Mouse (Mus musculus) liver, postnatal 0 days (tissue): Measurements from ENCODE around the gene Atp8a2. TPM values are rescaled to one million over a fixed set of nuclear protein-coding genes. Genes with fewer than 3 reads are reported as not detected.
A peak's percentile ranks its signal among the peaks of the same experiment; 100 is the strongest.

Experiments
- ATAC-seq: fragments of 200-750 bp; cut with Nextera tagmentation; 2 replicates; pipeline ENCODE4 v1.8.0; 2017; ENCODE audit warnings: mild to moderate bottlenecking, moderate library complexity
- DNase-seq: peaks from one replicate; pipeline ENCODE4 v3.0.0-alpha.2; 2016
- H3K27ac ChIP-seq: fragments of 300-500 bp; sonication (generic); 2 replicates; pipeline ENCODE4 v1.5.1; 2014; ENCODE audit warnings: antibody characterized with exemption, moderate library complexity, mild to moderate bottlenecking, low read depth
- H3K27me3 ChIP-seq: fragments of 300-500 bp; sonication (generic); 2 replicates; pipeline ENCODE4 v1.6.1; 2014; ENCODE audit warnings: low read length, control low read depth, mixed read lengths; ENCODE audit not compliant: insufficient read depth
- H3K36me3 ChIP-seq: fragments of 300-500 bp; sonication (generic); replicated peaks from 2 replicates; pipeline ENCODE4 v1.6.1; 2014; ENCODE audit warnings: mild to moderate bottlenecking, control low read depth, low read length, moderate library complexity, mixed read lengths; ENCODE audit not compliant: insufficient read depth
- H3K4me1 ChIP-seq: fragments of 300-500 bp; sonication (generic); 2 replicates; pipeline ENCODE4 v1.6.1; 2014; ENCODE audit warnings: antibody characterized with exemption, mild to moderate bottlenecking, control low read depth; ENCODE audit not compliant: insufficient read depth
- H3K4me2 ChIP-seq: fragments of 300-500 bp; sonication (generic); 2 replicates; pipeline ENCODE4 v1.6.1; 2014; ENCODE audit warnings: low read depth, mild to moderate bottlenecking, low read length, moderate library complexity, mixed read lengths
- H3K4me3 ChIP-seq: fragments of 300-500 bp; sonication (generic); 2 replicates; pipeline ENCODE4 v1.5.1; 2014; ENCODE audit warnings: low read depth, low read length
- H3K9ac ChIP-seq: fragments of 300-500 bp; sonication (generic); replicated peaks from 2 replicates; pipeline ENCODE4 v1.6.1; 2014; ENCODE audit warnings: mild to moderate bottlenecking, moderate library complexity
- H3K9me3 ChIP-seq: fragments of 300-500 bp; sonication (generic); 2 replicates; pipeline ENCODE4 v1.6.1; 2016; ENCODE audit warnings: mild to moderate bottlenecking, control low read depth, low read length, mixed read lengths
- CTCF ChIP-seq: sonication (generic); IDR thresholded peaks from 2 replicates; pipeline ENCODE4 v1.5.1; 2016; ENCODE audit warnings: antibody characterized with exemption, low read depth
- EP300 ChIP-seq: IDR thresholded peaks from 2 replicates; pipeline ENCODE4 v1.6.1; 2016; ENCODE audit warnings: antibody characterized with exemption, low read depth, mild to moderate bottlenecking
- WGBS: fragments of 180-500 bp; shearing (Covaris S2); extraction: QIAGEN DNeasy Blood & Tissue Kit; methylation state at CpG from one replicate; pipeline ENCODE4 v1.1.7; 2014; ENCODE audit not compliant: insufficient replicate concordance; 5-methylcytosine and 5-hydroxymethylcytosine counted together
- polyA plus RNA-seq: library from polyadenylated mRNA; unstranded; fragments of >200 nt; fragmentation: Nextera tagmentation; extraction: Ambion mirVana; gene quantifications from 2 replicates; pipeline ENCODE4 v1.2.1, GENCODE M21; 2015

Atp8a2 gene
- polyA plus RNA-seq, 1 experiment from 2014 or later = 7.5 TPM

DNA sequence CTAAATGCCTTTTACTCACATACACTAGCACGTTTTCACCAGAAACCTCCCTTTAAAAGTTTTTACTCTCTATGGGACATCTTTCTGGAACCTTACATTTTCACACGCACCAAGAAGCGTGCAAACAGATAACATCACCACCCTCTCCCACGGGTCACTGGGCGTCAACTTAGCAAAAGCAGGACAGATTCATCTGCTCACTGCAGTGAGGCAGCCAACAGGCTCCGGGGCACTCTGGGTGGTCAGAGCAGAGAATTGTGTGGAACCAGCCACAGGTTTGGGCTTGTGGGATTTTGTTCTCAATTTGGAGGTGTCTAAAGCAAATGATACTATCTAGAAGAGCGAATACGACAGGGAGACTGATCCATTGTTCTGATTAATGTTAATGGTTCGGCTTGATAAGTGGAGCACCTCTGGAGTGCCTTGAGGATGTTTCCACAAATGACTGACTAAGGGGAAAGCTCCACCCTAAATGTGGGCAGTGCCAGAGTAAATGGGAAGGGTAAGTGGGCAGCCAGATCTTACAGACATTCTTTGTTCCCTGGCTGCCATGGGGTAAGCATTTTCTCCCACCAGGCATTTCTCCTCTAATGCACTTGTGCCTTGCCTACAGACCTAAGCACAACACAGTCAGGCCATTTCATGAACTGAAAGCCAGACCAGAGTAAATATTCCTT lies 236.6 kb downstream of the Atp8a2 start:
- Histone ChIP-seq H3K27me3 (no peaks in the 10 kb centered on the region), H3K9ac (no peak overlapping the region), H3K4me2 (no peak overlapping the region), H3K36me3 (no peaks in the 10 kb centered on the region), H3K27ac (no peak overlapping the region), H3K9me3 (no peaks in the 10 kb centered on the region), H3K4me1 (no peaks in the 10 kb centered on the region), H3K4me3 (no peak overlapping the region)
- WGBS = 68% methylated on average over 9 of the region's 9 CpGs
- no peak for TF ChIP-seq CTCF
- TF ChIP-seq EP300 = no peak
- DNase-seq (no peak), ATAC-seq (no peak)

DNA sequence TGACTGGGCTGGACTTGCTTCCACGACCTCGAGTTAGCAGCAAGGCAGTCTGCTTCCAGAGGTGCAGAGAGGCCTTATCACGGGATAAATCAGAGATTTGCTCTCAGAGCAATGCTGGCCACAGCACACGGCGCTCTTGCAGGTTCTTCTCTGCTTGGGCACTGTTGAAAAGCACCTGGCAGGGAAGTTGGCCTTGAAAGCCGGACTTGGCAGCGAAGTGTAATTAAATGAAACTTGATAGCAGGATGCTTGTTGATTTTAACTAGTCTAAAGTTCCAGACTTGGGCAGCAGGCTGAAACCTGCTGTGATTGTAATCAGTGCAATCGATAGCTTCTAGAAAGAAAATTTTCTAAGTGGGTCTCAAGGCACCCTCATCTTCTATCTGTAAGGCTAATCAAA lies 237.3 kb downstream of the Atp8a2 start:
- Histone ChIP-seq H3K4me1 (no peaks in the 10 kb centered on the region), H3K4me3 (no peak overlapping the region), H3K9ac (no peak overlapping the region), H3K27ac (no peak overlapping the region), H3K27me3 (no peaks in the 10 kb centered on the region), H3K9me3 (no peaks in the 10 kb centered on the region), H3K36me3 (no peaks in the 10 kb centered on the region), H3K4me2 (no peak overlapping the region)
- DNase-seq (no peak), ATAC-seq (no peak)
- TF ChIP-seq CTCF = no peak
- no peak for TF ChIP-seq EP300
- 58% methylated on average over 8 of the region's 8 CpGs for WGBS

DNA sequence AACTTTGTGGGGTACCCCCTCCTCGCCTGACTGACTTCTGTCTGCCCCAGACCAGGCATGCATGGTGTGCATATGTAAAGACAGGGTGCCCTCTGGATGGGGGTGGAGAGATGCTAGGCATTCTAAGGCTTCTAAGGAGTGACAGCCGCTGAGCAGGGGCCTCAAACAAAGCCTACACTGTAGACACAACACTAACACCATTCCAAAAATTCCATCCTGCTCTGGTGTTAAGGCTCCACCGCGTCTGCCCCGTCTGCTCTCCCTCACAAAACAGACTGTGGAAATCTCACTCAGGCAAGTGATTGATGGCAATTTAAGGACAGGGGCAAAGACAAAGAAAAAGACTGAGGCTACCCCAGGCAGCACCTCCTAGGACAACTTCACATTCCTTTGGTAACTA lies 247.0 kb downstream of the Atp8a2 start:
- H3K9ac ChIP-seq = no peak overlapping the region
- TF ChIP-seq CTCF (no peak), EP300 (no peak)
- no peak overlapping the region for H3K27ac ChIP-seq
- DNase-seq (no peak), ATAC-seq (no peak)
- no peaks in the 10 kb centered on the region for H3K9me3 ChIP-seq
- H3K27me3 ChIP-seq = no peaks in the 10 kb centered on the region
- no peaks in the 10 kb centered on the region for H3K4me1 ChIP-seq
- no peak overlapping the region for H3K4me2 ChIP-seq
- H3K36me3 ChIP-seq = no peaks in the 10 kb centered on the region
- 34% methylated on average over 5 of the region's 5 CpGs for WGBS
- H3K4me3 ChIP-seq = no peak overlapping the region

DNA sequence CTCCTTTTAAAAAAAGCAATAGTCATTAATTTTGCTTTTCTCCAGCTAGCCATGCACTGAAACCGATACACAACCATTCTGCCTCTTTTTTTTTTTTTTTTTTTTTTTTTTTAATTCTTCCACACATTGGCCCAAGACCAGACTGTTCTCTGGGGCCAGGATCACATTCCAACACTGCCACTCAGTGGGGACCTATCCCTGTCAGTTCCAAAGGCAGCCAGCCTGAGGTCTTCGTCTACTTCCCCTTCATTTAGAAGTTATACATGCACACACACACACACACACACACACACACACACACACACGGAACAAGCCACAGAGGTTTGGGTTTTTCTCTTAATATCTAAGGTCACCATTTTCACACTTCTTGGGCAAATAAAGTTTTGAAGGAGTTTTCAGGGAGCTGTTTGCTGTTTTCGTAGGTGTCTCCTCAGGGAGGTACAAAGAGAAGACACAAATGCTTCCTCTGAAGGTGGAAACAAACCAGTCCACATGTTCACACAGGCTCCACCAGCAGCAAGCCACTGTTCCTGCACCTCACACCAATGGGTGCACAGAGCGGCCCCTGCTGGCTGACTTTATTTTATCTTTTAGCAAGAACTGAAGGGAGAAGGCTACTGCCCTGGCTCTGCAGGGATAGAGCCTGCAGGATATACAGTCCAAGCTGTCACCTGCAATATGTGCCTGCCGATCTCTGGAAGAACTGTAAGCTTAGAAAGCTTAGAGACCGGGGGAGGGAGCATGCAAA lies 253.9 kb downstream of the Atp8a2 start:
- H3K4me2 ChIP-seq = no peak overlapping the region
- ATAC-seq (no peak), DNase-seq (peak; percentile 68)
- no peak overlapping the region for H3K9ac ChIP-seq
- H3K4me1 ChIP-seq = no peaks in the 10 kb centered on the region
- no peaks in the 10 kb centered on the region for H3K36me3 ChIP-seq
- TF ChIP-seq CTCF = peak; percentile 77
- no peak for TF ChIP-seq EP300
- 30% methylated on average over 7 of the region's 7 CpGs for WGBS
- H3K4me3 ChIP-seq = no peak overlapping the region
- H3K27ac ChIP-seq = no peak overlapping the region
- no peaks in the 10 kb centered on the region for H3K27me3 ChIP-seq
- no peaks in the 10 kb centered on the region for H3K9me3 ChIP-seq

DNA sequence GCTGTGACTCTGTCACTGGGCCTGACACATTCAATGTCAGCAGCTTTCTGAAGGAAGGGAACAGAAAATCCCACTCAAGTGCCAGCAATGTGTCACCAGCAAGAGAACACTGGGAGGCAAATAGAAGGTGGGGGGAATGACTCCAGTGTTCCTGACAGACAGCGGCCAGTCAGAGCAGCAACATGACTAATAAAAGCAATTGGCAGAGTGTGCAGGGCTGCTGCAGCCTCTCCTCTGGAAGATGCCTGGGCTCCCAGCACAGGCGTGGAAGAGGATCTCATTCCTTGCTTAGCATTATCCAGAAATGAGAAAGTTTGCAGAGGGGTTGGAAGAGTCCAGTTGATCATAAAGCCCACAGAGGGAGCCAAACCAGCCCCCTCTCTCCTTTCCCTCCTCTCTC lies 254.8 kb downstream of the Atp8a2 start:
- H3K36me3 ChIP-seq = no peaks in the 10 kb centered on the region
- no peak for ATAC-seq
- H3K4me1 ChIP-seq = peaks cover 2% of the 10 kb centered on the region; the same call in 1 of the 2 replicates
- DNase-seq = no peak
- H3K4me3 ChIP-seq = no peak overlapping the region
- H3K27me3 ChIP-seq = no peaks in the 10 kb centered on the region
- H3K9me3 ChIP-seq = no peaks in the 10 kb centered on the region
- no peak overlapping the region for H3K4me2 ChIP-seq
- H3K27ac ChIP-seq = no peak overlapping the region
- no peak for TF ChIP-seq CTCF
- no peak for TF ChIP-seq EP300
- WGBS = 72% methylated on average over 2 of the region's 2 CpGs
- no peak overlapping the region for H3K9ac ChIP-seq

DNA sequence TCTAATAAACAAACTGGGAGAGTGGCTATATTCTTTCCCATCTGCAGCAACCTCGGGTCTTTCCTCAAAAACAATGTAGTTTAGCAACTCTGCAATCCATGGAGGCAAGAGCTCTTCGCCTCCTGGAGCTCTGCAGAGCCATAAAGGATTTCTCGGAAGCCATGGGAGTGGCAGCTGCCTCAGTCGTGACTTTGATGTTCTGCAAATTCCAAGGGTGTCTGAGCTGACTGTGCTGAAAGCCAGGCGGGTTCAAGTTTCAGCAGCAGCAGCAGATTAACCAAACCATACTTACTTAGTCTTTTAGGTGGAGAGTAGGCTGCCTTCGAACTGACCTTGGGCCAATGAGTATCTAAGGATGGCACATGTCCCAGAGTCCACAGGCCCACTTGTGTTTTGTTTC lies 264.6 kb downstream of the Atp8a2 start:
- Histone ChIP-seq H3K9ac (no peak overlapping the region), H3K4me2 (no peak overlapping the region), H3K4me1 (no peaks in the 10 kb centered on the region), H3K27me3 (no peaks in the 10 kb centered on the region), H3K4me3 (no peak overlapping the region), H3K36me3 (no peaks in the 10 kb centered on the region), H3K9me3 (no peaks in the 10 kb centered on the region), H3K27ac (no peak overlapping the region)
- ATAC-seq = no peak
- DNase-seq = no peak
- no peak for TF ChIP-seq CTCF
- 58% methylated on average over 6 of the region's 6 CpGs for WGBS
